Mouse (Mus musculus) fat pad, adult 2 months (tissue): ENCODE measurements at regions not wholly inside any gene's neighbourhood (a gene's known extent, or its start where the extent isn't known, plus 50 kb on each side); places are given as distances from the start of the nearest gene placed in this dataset.

Source experiments
- DNase-seq: peaks from one replicate; pipeline ENCODE4 v3.0.0-alpha.2; 2011; ENCODE audit warnings: low read depth, low spot score; ENCODE audit errors: extremely low read depth

GRCm38 (mm10) chr9:50257162-50257561, 87.6 kb downstream of the Rpl10-ps3 start:
- DNase-seq: no peak

GRCm38 (mm10) chr9:50244982-50245671, 99.6 kb downstream of the Rpl10-ps3 start:
- no peak for DNase-seq

DNA sequence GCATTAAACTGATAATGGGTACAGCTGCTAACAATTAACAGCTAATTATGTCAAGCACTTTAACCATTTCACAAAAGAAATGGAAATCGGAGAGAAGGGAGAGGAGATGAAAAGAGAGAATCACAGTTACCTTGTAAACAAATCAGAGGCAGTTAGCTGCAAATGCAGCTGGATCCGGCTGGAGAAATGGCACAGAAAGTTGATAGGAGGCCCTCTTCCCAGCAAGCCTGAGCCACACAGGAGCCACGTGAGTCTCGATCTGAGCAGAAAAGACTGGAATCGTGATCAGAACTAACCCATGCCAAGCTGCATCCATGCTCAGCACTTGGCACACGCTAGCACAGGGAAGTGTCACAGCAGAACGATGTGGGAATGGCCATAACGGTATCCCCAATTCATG, 103.8 kb downstream of the Rpl10-ps3 start:
- DNase-seq: no peak

DNA sequence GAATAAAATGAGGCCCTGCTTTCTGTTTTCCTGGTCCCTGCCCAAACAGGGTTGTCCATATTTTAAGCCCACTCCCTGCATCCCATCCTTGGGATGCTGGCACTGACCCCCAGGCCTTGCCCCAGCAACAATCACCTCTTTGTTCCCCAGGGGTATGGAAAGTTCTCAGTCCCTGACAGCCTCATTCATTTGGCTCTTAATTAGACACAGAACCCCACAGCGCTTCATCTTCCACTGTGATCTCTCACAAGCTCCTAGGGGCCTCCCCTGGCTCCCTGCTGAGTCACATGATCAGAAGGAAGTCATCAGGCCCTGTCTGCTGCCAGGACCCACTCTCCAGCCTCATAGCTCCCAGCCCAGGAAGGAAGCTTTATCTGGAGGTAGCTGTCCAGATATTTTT, 108.9 kb downstream of the Rpl10-ps3 start:
- DNase-seq: no peak

DNA sequence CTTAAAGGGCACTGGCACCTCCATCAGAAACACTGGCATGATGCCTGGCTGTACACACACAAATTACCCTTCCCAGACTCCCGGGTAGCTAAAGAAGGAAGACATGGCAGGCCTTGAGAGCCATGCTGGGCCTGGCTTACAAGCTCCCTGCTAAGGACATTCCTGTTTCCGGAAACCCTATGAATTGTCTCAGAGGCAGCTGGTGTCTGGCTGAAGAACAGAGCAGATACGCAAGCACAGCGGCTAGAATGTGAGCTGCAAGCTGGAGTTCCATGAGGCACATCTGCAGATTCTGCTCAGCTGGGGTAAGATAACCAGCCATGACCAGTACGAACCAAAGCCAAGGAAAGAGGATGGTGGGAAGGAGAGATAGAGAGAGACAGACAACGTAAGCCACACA, 110.1 kb downstream of the Rpl10-ps3 start:
- no peak for DNase-seq

GRCm38 (mm10) chr9:50232958-50233510, 111.7 kb downstream of the Rpl10-ps3 start:
- no peak for DNase-seq

DNA sequence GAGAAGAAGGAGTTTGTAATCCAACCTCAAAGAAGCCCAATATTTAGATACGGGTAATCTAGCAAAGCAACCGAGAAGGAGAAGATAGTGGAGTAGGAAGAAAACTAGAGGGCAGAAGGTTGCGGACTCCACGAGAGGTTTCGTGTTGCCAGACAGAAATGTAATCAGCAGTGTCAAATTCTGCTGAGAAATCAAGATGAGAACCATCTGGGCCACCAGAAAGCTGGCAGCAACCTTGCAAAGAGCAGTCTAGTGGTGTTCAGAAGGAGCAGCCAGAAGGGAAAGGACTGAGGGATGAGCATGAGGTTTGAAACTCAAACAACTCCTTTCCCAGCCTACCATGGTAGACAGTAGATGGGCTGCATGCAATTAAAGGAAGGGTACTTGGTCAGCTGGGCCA, 134.3 kb downstream of the Rpl10-ps3 start:
- DNase-seq: no peak

DNA sequence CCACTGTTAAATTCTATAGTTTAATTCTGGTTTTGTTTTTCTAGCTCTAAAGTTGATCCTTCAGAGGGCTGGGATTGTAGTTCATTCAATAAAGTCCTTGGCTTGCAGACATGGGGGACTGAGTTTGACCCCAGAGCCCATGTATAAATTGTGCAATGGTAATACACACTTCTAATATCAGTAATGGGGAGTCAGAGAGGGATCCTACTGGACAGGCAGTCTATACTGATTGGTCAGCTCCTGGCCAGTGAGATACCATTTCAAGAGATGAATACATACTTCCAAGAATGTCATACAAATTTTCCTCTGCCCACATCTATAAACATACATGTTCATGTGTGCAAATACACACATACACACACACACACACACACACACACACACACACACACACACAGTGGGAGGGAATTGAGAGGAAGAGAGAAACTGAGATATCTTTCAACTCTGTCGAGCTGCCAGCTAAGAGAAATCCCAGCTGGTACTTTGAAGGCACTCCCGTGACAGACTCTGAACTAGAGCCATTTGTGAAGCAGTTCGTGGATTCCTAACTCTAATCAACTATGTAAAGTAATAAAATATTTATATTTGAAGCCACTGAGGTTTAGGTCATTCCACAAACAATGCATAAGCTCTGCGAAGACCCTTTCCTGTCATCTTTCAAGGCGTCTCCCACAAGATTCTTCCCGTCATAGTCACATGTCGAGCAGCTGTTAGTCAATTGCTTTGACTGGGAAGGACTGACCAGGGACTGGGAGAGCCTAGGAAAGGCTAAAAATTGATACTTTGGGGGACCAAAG, 145.1 kb downstream of the Rpl10-ps3 start:
- DNase-seq: no peak

DNA sequence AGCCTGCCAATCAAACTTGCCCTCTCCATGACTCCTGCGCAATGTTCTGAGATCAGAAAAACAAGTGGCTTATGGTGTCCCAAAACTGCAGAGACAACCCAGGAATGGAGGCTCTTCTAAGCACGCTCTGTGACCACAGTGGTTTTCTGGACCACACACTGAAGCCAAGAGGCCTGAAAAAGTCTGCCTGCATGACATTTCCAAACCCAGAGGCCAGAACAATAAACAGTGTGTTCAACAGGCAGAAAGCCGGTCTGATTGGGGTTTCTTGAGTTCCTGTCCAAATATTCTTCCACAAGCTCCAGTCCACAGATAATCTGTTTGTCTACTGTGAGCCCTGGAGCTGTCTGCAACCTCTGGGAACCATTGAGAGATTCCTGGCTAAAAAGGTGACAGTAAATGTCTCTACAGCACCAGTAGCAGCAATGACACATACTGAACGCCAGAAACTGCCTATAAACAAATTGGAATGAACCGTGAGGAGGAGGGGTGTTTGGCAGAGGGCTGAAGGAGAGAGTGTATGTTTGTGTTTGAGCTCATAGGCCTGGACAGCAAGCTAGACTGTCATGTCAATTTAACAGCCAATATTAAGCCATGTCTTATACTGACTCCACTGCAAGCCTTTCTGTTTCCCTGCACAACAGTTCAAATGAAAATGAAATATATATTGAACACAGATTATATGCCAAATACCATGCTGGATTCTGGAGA, 152.2 kb downstream of the Rpl10-ps3 start:
- peak; percentile 13 for DNase-seq

DNA sequence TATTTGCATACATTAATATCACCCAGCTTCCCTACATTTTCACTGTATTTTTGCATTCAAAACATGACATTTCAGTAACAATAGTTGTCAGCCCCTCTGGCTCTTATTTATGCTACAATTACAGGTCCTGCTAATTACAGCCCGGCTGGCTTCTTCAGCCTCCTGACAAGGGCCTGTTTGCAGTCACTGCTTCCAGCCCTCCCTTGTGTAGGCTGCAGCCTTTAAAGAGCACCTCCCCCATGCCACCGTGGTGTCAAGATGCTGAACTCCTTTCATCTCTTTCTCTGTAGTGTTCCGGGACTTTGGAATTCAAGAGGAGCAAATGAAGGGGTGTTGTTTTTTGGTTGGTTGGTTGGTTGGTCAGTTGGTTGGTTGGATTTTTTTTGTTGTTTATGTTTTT, 153.6 kb downstream of the Rpl10-ps3 start:
- DNase-seq: no peak

GRCm38 (mm10) chr9:50188576-50189070, 156.1 kb downstream of the Rpl10-ps3 start:
- DNase-seq: no peak

- no peak for DNase-seq
Measured at GRCm38 (mm10) chr9:50181360-50181759, 163.4 kb downstream of the Rpl10-ps3 start.

GRCm38 (mm10) chr9:50176131-50176530, 168.6 kb downstream of the Rpl10-ps3 start:
- no peak for DNase-seq

GRCm38 (mm10) chr9:50171826-50172464, 172.8 kb downstream of the Rpl10-ps3 start:
- DNase-seq: no peak

- DNase-seq: no peak
Measured at GRCm38 (mm10) chr9:50171164-50171563, 173.6 kb downstream of the Rpl10-ps3 start.

- DNase-seq: no peak
Measured at GRCm38 (mm10) chr9:50170637-50171036, 174.1 kb downstream of the Rpl10-ps3 start.

DNA sequence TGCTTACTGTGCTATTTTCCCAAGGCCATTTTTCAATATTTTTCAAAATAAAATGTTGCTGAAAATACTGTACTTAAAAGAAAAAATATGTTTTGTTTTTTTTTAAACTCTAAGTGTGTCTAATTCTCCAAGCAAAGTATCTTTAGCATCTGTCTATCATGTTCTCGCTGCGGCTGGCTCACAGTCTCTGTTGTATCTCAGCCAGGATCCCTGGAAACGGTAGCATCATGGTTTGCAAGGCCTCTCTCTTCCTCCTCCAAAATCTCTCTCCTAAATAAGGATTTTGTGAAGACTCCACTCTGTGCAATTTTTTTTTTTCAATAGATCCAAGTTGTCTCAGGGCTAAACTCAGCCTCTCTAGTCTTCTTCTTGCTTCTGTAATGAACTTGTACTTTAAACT, 190.2 kb downstream of the Rpl10-ps3 start:
- DNase-seq: no peak

- DNase-seq: no peak
Measured at GRCm38 (mm10) chr9:50150091-50150490, 194.7 kb downstream of the Rpl10-ps3 start.

- no peak for DNase-seq
Measured at GRCm38 (mm10) chr9:50142756-50143155, 202.0 kb downstream of the Rpl10-ps3 start.

- DNase-seq: no peak
Measured at GRCm38 (mm10) chr9:50142091-50142490, 202.7 kb downstream of the Rpl10-ps3 start.

- no peak for DNase-seq
Measured at GRCm38 (mm10) chr9:50141176-50141575, 203.6 kb downstream of the Rpl10-ps3 start.
